Mouse (Mus musculus) MN1 (cell line): ENCODE results near the gene Gpc6.

Experiments
- DNase-seq: peaks from one replicate; pipeline ENCODE4 v3.0.0-alpha.2; 2016; ENCODE audit warnings: low spot score

Gene Gpc6

GRCm38 (mm10) chr14:118013237-118013636, 1088.1 kb downstream of the Gpc6 start:
- DNase-seq, result no peak

GRCm38 (mm10) chr14:118019314-118019713, 1094.2 kb downstream of the Gpc6 start:
- DNase-seq, result no peak

- DNase-seq, result no peak
Observed at GRCm38 (mm10) chr14:118021867-118022543, 1096.9 kb downstream of the Gpc6 start.
